ENCODE assay signal across 8 mouse cellular contexts in genomic region chr6:128295876-128296749, GRCm38 (mm10). TPM values are rescaled to one million over a fixed set of nuclear protein-coding genes. Genes with fewer than 3 reads are reported as not detected.
A peak's percentile ranks its signal among the peaks of the same experiment; 100 is the strongest.
DNase-seq lines count a peak whose midpoint lies in the region; ATAC-seq and TF ChIP-seq lines count a peak whose summit lies in the region.

No protein-coding gene starts in this region.

- H3K36me3 ChIP-seq in heart, embryonic 10.5 days = no peaks in the 10 kb centered on the region
- H3K36me3 ChIP-seq in kidney, embryonic 14.5 days (ENCODE audit: control insufficient read depth, insufficient read depth, low read length) = no peaks in the 10 kb centered on the region
- no peaks in the 10 kb centered on the region for H3K36me3 ChIP-seq in lung, postnatal 0 days (ENCODE audit: insufficient read depth, low read length)

- no peak overlapping the region for H3K27ac ChIP-seq in layer of hippocampus, adult 2 months
- peak overlapping the region; percentile 72 for H3K27ac ChIP-seq in heart, embryonic 10.5 days
- H3K27ac ChIP-seq in kidney, embryonic 14.5 days (ENCODE audit: low read depth, low read length) = peak overlapping the region; percentile 9; the same call in 1 of the 2 replicates
- peak overlapping the region; percentile 94 for H3K27ac ChIP-seq in lung, postnatal 0 days (ENCODE audit: low read length)

- no peak overlapping the region for H3K4me3 ChIP-seq in layer of hippocampus, adult 2 months
- H3K4me3 ChIP-seq in heart, embryonic 10.5 days = peak overlapping the region; percentile 8; the same call in 1 of the 2 replicates
- no peak overlapping the region for H3K4me3 ChIP-seq in kidney, embryonic 14.5 days (ENCODE audit: low read length)
- no peak overlapping the region for H3K4me3 ChIP-seq in lung, postnatal 0 days (ENCODE audit: low read depth, low read length)

- 35% methylated on average over 6 of the region's 6 CpGs for WGBS in heart, embryonic 10.5 days
- 38% methylated on average over 6 of the region's 6 CpGs for WGBS in kidney, embryonic 14.5 days
- 18% methylated on average over 6 of the region's 6 CpGs for WGBS in lung, postnatal 0 days

- peaks cover 41% of the 10 kb centered on the region for H3K4me1 ChIP-seq in heart, embryonic 10.5 days
- H3K4me1 ChIP-seq in kidney, embryonic 14.5 days (ENCODE audit: control insufficient read depth, insufficient read depth, low read length) = peaks cover 10% of the 10 kb centered on the region
- peaks cover 32% of the 10 kb centered on the region for H3K4me1 ChIP-seq in lung, postnatal 0 days (ENCODE audit: insufficient read depth, low read depth, low read length)

- ATAC-seq in kidney, embryonic 14.5 days (ENCODE audit: low FRiP score, low TSS enrichment) = peak; percentile 44; the same call in 1 of the 2 replicates
- ATAC-seq in lung, postnatal 0 days = peak; percentile 71

- H3K9me3 ChIP-seq in heart, embryonic 10.5 days = no peaks in the 10 kb centered on the region
- no peaks in the 10 kb centered on the region for H3K9me3 ChIP-seq in kidney, embryonic 14.5 days (ENCODE audit: control insufficient read depth, low read length)
- no peaks in the 10 kb centered on the region for H3K9me3 ChIP-seq in lung, postnatal 0 days (ENCODE audit: low read length)

- peak; percentile 77 for TF ChIP-seq EP300 in lung, postnatal 0 days (IDR thresholded peaks at IDR 0.05)

- peak; percentile 65 to 69 for DNase-seq in layer of hippocampus, postnatal 10 days (ENCODE audit: low spot score in 2 of 2)
- DNase-seq in layer of hippocampus, adult 2 months (ENCODE audit: low spot score in 2 of 2) = no peak
- DNase-seq in cerebellum, adult 9-10 months = peak; percentile 92
- no peak for DNase-seq in heart, embryonic 10.5 days (ENCODE audit: low spot score)
- peak; percentile 84 for DNase-seq in lung, postnatal 0 days (ENCODE audit: low spot score)
- no peak for DNase-seq in layer of hippocampus, adult 18-20 months (ENCODE audit: low spot score in 2 of 2)
- no peak for DNase-seq in left cerebral cortex, adult 9 months (ENCODE audit: low spot score in 2 of 2)

- H3K27me3 ChIP-seq in heart, embryonic 10.5 days (ENCODE audit: insufficient read depth, poor library complexity, severe bottlenecking) = peaks cover 25% of the 10 kb centered on the region
- H3K27me3 ChIP-seq in kidney, embryonic 14.5 days (ENCODE audit: control insufficient read depth, insufficient read depth, low read length) = peaks cover 10% of the 10 kb centered on the region
- no peaks in the 10 kb centered on the region for H3K27me3 ChIP-seq in lung, postnatal 0 days (replicated peaks; ENCODE audit: insufficient read depth, low read length)

- H3K4me2 ChIP-seq in kidney, embryonic 14.5 days (replicated peaks; ENCODE audit: low read depth, low read length) = no peak overlapping the region
- peak overlapping the region; percentile 25; the same call in 1 of the 2 replicates for H3K4me2 ChIP-seq in lung, postnatal 0 days (replicated peaks; ENCODE audit: low read depth, low read length)

- no peak overlapping the region for H3K9ac ChIP-seq in kidney, embryonic 14.5 days (ENCODE audit: low read depth, low read length)
- H3K9ac ChIP-seq in lung, postnatal 0 days (replicated peaks; ENCODE audit: low read depth) = no peak overlapping the region

- no peak for TF ChIP-seq CTCF in layer of hippocampus, adult 2 months (conservative IDR thresholded peaks at IDR 0.05)
- TF ChIP-seq CTCF in lung, postnatal 0 days (IDR thresholded peaks at IDR 0.05) = peak; percentile 25; the same call in 1 of the 2 replicates

RNA-seq across cellular contexts. Expression of gene Tead4, which starts 4.5 kb away (rescaled TPM):
- under 1 TPM; 0.82 to 0.91 TPM for total RNA-seq in layer of hippocampus, postnatal 10 days (2021)
- under 1 TPM; 0.86 to 0.87 TPM for total RNA-seq in layer of hippocampus, adult 2 months (2021)
- polyA plus RNA-seq in heart, embryonic 10.5 days (2016; fragmentation: Nextera tagmentation; extraction: Ambion mirVana) = 4.2 and 4.9 TPM in 2 replicates
- 1.5 and 2.2 TPM in 2 replicates for polyA plus RNA-seq in kidney, embryonic 14.5 days (2014; fragmentation: Nextera tagmentation; extraction: Ambion mirVana)
- polyA plus RNA-seq in lung, postnatal 0 days (2015; fragmentation: Nextera tagmentation; extraction: Ambion mirVana) = 9.6 and 10.3 TPM in 2 replicates
- total RNA-seq in layer of hippocampus, adult 18-20 months (2021) = 1 to 10 TPM in 1 of 2 experiments, under 1 TPM in 1; 0.97 to 1.5 TPM

RNA-seq across cellular contexts. Expression of gene Tulp3, which starts 59.5 kb away (rescaled TPM):
- total RNA-seq in layer of hippocampus, postnatal 10 days (2021) = 10 to 100 TPM; 23.2 to 24.2 TPM
- total RNA-seq in layer of hippocampus, adult 2 months (2021) = 10 to 100 TPM; 23.1 to 24.8 TPM
- polyA plus RNA-seq in heart, embryonic 10.5 days (2016; fragmentation: Nextera tagmentation; extraction: Ambion mirVana) = 13.1 and 16.1 TPM in 2 replicates
- 22.3 and 28.1 TPM in 2 replicates for polyA plus RNA-seq in kidney, embryonic 14.5 days (2014; fragmentation: Nextera tagmentation; extraction: Ambion mirVana)
- 9.5 and 10.9 TPM in 2 replicates for polyA plus RNA-seq in lung, postnatal 0 days (2015; fragmentation: Nextera tagmentation; extraction: Ambion mirVana)
- total RNA-seq in layer of hippocampus, adult 18-20 months (2021) = 10 to 100 TPM; 19.2 to 21.4 TPM

Comparison
In these comparisons a context has a peak if more than half of its experiments do, and no peak if none do; other contexts are left out.
1. DNase-seq: peak in layer of hippocampus, postnatal 10 days (2 of 2), cerebellum, adult 9-10 months (single experiment) and lung, postnatal 0 days (single experiment); none in layer of hippocampus, adult 2 months (0 of 2), heart, embryonic 10.5 days (single experiment), layer of hippocampus, adult 18-20 months (0 of 2) and left cerebral cortex, adult 9 months (0 of 2).